Mouse (Mus musculus) forebrain, postnatal 0 days (tissue): ENCODE results near the gene Map3k6. TPM values are rescaled to one million over a fixed set of nuclear protein-coding genes. Genes with fewer than 3 reads are reported as not detected.
A peak's percentile ranks its signal among the peaks of the same experiment; 100 is the strongest.

Experiments used
- ATAC-seq: fragments of 200-750 bp; cut with Nextera tagmentation; 2 replicates; pipeline ENCODE4 v1.8.0; 2017; ENCODE audit warnings: mild to moderate bottlenecking, moderate library complexity
- DNase-seq: peaks from one replicate; pipeline ENCODE4 v3.0.0-alpha.2; 2015
- H3K27ac ChIP-seq: fragments of 300-500 bp; sonication (generic); 2 replicates; pipeline ENCODE4 v1.5.1; 2014; ENCODE audit warnings: low read depth, mild to moderate bottlenecking, antibody characterized with exemption, low read length, moderate library complexity, mixed read lengths
- H3K27me3 ChIP-seq: fragments of 300-500 bp; sonication (generic); 2 replicates; pipeline ENCODE4 v1.6.1; 2014; ENCODE audit warnings: mild to moderate bottlenecking, low read length, mixed read lengths; ENCODE audit not compliant: insufficient read depth
- H3K36me3 ChIP-seq: fragments of 300-500 bp; sonication (generic); 2 replicates; pipeline ENCODE4 v1.6.1; 2014; ENCODE audit warnings: mild to moderate bottlenecking, moderate library complexity; ENCODE audit not compliant: insufficient read depth
- H3K4me1 ChIP-seq: fragments of 300-500 bp; sonication (generic); 2 replicates; pipeline ENCODE4 v1.6.1; 2014; ENCODE audit warnings: antibody characterized with exemption; ENCODE audit not compliant: insufficient read depth
- H3K4me2 ChIP-seq: fragments of 300-500 bp; sonication (generic); 2 replicates; pipeline ENCODE4 v1.6.1; 2014; ENCODE audit warnings: low read depth, mild to moderate bottlenecking, moderate library complexity
- H3K4me3 ChIP-seq: fragments of 300-500 bp; sonication (generic); 2 replicates; pipeline ENCODE4 v1.5.1; 2014; ENCODE audit warnings: low read depth, low read length, mixed read lengths
- H3K9ac ChIP-seq: fragments of 300-500 bp; sonication (generic); 2 replicates; pipeline ENCODE4 v1.6.1; 2014; ENCODE audit warnings: mild to moderate bottlenecking
- H3K9me3 ChIP-seq: fragments of 300-500 bp; sonication (generic); 2 replicates; pipeline ENCODE4 v1.6.1; 2016; ENCODE audit warnings: low read length
- CTCF ChIP-seq: sonication (generic); IDR thresholded peaks from 2 replicates; pipeline ENCODE4 v1.5.1; 2016; ENCODE audit warnings: antibody characterized with exemption, control low read depth, low read depth
- WGBS: fragments of 180-500 bp; shearing (Covaris S2); extraction: QIAGEN DNeasy Blood & Tissue Kit; methylation state at CpG from one replicate; pipeline ENCODE4 v1.1.7; 2014; 5-methylcytosine and 5-hydroxymethylcytosine counted together
- polyA plus RNA-seq: library from polyadenylated mRNA; unstranded; fragments of >200 nt; fragmentation: Nextera tagmentation; extraction: Ambion mirVana; gene quantifications from 2 replicates; pipeline ENCODE4 v1.2.1, GENCODE M21; 2015
- total RNA-seq: library from RNA; depleted of rRNA; stranded (reverse); fragments of >200 nt; gene quantifications from 2 replicates; pipeline ENCODE4 v1.2.3, GENCODE M21; 2014

The Map3k6 gene
- total and polyA plus RNA-seq, 2 experiments from 2014 or later: 4.3 to 7.2 TPM

DNA sequence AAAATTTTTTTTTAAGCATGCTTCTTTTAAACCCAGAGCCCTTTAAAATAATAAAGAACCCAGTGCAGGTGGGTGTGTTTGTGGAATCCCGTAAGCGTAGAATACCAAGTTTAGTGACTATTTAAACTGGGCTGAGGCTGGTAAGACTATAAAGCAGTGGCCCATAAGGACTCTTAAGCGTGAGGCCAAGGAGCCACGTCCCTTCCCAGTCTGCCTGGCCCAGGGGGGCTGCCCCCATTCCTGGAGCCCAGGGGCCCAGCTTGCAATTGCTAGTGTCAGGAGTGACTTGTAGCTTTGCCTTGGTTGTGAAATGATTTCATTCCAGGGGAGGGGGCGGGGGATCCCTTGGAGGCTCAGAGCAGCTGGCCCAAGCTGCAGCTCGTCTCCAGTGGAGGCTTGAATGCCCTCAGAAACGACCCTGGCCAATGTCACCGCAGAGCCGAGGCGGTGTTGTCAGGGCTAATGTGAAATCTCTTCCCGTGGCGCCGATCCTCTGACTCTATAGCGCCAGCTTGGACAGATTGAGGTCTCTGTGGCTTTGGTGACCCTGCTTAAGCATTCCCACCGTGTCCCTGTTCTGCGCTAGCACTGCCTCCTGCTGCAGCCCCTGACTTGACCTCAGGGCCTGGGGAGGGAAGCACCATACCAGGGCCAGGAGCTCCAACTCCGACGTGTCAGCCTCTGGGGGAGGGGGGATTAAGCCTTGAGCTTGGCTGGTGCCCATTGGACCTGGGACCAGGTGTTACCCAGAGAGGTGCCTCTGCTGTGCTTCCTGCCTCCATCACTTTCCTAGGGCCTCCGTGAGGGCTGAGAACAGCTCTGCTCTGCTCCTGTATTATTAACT lies 42.1 kb upstream of the Map3k6 start:
- Histone ChIP-seq H3K27me3 (no peaks in the 10 kb centered on the region), H3K4me1 (peaks cover 31% of the 10 kb centered on the region), H3K9ac (no peak overlapping the region), H3K9me3 (no peaks in the 10 kb centered on the region), H3K4me2 (no peak overlapping the region), H3K36me3 (peaks cover 23% of the 10 kb centered on the region), H3K4me3 (no peak overlapping the region), H3K27ac (0 out of 2 replicates have a peak overlapping the region, but pooled peaks have one; percentile 64)
- TF ChIP-seq CTCF: no peak
- DNase-seq (no peak), ATAC-seq (no peak)
- WGBS: 30% methylated on average over 19 of the region's 19 CpGs

DNA sequence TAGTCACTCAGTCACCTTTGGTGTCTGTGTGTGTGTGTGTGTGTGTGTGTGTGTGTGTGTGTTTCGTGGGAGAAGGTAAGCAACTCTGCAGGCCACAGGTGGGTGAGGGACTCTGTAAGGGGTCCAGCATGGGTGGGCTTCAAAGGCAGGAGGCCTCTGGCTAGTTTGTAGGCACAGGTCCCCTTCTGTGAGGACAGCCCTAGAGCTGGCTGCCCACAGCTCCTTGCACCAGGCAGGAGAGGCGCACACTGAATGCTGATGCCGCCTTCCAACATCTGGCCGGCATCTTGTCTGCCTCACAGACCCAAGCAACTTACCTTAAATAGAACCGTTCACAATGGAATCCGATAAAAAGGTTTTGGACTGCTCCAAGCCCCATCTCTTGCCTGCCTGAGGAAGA lies 40.9 kb upstream of the Map3k6 start:
- H3K9me3 ChIP-seq: no peaks in the 10 kb centered on the region
- H3K4me1 ChIP-seq: peaks cover 31% of the 10 kb centered on the region
- no peak overlapping the region for H3K9ac ChIP-seq
- TF ChIP-seq CTCF: no peak
- no peak for ATAC-seq
- H3K27ac ChIP-seq: no peak overlapping the region
- no peak overlapping the region for H3K4me2 ChIP-seq
- no peaks in the 10 kb centered on the region for H3K27me3 ChIP-seq
- DNase-seq: no peak
- no peak overlapping the region for H3K4me3 ChIP-seq
- WGBS: 65% methylated on average over 6 of the region's 6 CpGs
- H3K36me3 ChIP-seq: peaks cover 12% of the 10 kb centered on the region

DNA sequence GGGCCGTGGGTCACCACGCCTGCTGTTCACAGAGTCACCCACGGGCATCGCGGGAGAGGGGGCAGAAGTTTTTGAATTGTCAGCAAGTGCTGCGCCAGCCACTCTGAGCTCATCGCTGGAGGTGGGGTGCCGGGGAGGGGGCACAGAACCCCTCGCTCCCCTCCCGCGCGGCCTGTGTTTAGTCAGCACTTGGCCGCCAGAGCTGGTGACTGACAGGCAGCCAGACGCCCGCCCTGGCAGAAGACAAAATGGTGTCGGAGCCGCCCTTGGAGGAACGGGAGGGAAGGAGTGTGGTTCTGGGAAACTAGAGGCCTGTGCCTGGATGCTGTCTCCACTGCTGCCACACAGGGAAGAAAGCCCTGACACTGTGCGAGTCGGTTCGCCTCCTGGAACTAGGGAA lies 40.3 kb upstream of the Map3k6 start:
- DNase-seq (peak; percentile 71), ATAC-seq (peak; percentile 36)
- Histone ChIP-seq H3K4me3 (no peak overlapping the region), H3K9me3 (no peaks in the 10 kb centered on the region), H3K4me1 (peaks cover 31% of the 10 kb centered on the region), H3K4me2 (peak overlapping the region; percentile 15; the same call in 1 of the 2 replicates), H3K27ac (peak overlapping the region; percentile 64), H3K36me3 (peaks cover 9% of the 10 kb centered on the region), H3K9ac (peak overlapping the region; percentile 14; the same call in 1 of the 2 replicates), H3K27me3 (no peaks in the 10 kb centered on the region)
- TF ChIP-seq CTCF: no peak
- WGBS: 26% methylated on average over 21 of the region's 21 CpGs

DNA sequence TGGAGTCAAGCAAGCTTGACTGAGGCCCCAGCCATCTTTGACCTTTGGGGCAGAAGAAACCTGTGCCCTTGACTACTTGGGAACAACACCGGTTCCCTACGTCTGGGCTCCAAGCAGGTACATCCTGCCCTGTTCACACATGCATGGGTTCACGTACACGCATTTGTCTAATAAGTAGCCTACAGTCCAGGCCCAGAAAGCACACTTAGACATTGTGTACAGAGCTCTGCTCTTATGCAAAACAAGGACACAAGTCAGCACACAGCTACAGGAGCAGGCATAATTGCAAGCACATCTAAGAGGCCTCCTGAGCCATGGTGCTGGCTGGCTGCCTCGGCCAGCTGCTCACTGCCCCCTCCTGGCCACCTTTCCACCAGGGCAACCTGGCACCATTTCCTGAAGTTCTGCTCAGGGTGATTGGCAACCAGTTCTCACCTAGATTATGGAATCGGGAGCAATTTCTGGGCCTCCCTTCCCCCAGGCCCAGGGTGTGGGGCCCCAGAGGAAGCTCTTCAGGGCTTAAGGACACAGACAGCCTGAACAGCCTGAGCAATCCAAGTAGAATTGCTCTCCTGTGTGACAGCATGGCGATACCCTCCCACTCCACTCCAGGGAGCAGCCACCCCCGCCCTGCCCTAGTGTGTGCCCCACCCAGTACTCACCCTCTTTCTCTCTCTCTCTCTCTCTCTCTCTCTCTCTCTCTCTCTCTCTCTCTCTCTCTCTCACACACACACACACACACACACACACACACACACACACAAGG lies 39.4 kb upstream of the Map3k6 start:
- peaks cover 3% of the 10 kb centered on the region; the same call in 1 of the 2 replicates for H3K36me3 ChIP-seq
- DNase-seq (peak; percentile 50), ATAC-seq (0 out of 2 replicates have a peak, but pooled peaks have one; percentile 15)
- WGBS: 61% methylated on average over 8 of the region's 8 CpGs
- H3K27ac ChIP-seq: peak overlapping the region; percentile 64
- peaks cover 31% of the 10 kb centered on the region for H3K4me1 ChIP-seq
- H3K4me2 ChIP-seq: no peak overlapping the region
- no peaks in the 10 kb centered on the region for H3K9me3 ChIP-seq
- no peak overlapping the region for H3K4me3 ChIP-seq
- TF ChIP-seq CTCF: peak; percentile 61
- H3K27me3 ChIP-seq: no peaks in the 10 kb centered on the region
- H3K9ac ChIP-seq: no peak overlapping the region

DNA sequence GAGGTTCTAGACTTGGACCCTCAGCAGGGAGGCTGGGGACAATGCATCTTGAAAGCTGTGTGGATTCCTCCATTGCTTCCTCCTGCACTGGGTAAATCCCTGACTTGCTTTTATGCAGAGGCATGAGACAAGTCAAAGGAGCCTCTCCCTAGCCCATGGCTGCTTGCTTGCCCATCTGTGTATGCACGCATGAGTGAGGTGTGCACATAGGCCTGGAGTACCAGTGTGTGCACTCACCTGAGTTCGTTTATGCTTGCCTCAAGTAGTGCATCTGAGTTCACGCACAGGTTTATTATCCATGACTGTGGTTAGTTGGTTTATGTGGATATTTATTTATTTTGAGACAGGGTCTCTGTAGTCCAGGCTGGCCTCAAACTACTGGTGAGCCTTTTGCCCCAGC lies 38.4 kb upstream of the Map3k6 start:
- no peaks in the 10 kb centered on the region for H3K36me3 ChIP-seq
- no peak overlapping the region for H3K4me2 ChIP-seq
- no peak for DNase-seq
- TF ChIP-seq CTCF: no peak
- peaks cover 27% of the 10 kb centered on the region for H3K4me1 ChIP-seq
- no peak overlapping the region for H3K4me3 ChIP-seq
- H3K9ac ChIP-seq: no peak overlapping the region
- no peaks in the 10 kb centered on the region for H3K27me3 ChIP-seq
- H3K27ac ChIP-seq: no peak overlapping the region
- no peaks in the 10 kb centered on the region for H3K9me3 ChIP-seq
- ATAC-seq: no peak
- WGBS: 93% methylated on average over 3 of the region's 3 CpGs

DNA sequence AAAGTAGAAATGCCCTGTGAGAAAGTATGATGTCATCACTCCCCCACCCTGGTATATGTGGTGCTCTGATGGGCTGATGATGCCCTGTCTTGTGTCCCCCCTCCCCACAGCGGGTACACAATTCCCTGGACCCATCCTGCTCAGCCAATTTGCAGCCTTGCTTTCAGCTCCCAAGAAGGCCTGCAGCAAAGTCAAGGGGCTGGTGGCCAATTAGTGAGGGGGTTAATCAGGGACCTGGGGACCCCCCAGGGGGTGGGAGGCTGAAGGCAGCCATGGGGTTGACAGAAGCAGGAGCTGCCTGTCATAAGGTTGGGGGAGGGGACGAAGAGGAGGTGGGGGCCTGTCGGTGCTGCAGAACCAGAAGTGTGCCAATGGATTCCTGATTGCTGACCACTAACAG lies 37.0 kb upstream of the Map3k6 start:
- no peak overlapping the region for H3K4me3 ChIP-seq
- WGBS: 59% methylated on average over 3 of the region's 3 CpGs
- H3K27me3 ChIP-seq: no peaks in the 10 kb centered on the region
- H3K36me3 ChIP-seq: no peaks in the 10 kb centered on the region
- DNase-seq (no peak), ATAC-seq (no peak)
- no peak for TF ChIP-seq CTCF
- H3K4me1 ChIP-seq: peaks cover 15% of the 10 kb centered on the region
- H3K9ac ChIP-seq: no peak overlapping the region
- no peak overlapping the region for H3K27ac ChIP-seq
- H3K9me3 ChIP-seq: no peaks in the 10 kb centered on the region
- H3K4me2 ChIP-seq: no peak overlapping the region

DNA sequence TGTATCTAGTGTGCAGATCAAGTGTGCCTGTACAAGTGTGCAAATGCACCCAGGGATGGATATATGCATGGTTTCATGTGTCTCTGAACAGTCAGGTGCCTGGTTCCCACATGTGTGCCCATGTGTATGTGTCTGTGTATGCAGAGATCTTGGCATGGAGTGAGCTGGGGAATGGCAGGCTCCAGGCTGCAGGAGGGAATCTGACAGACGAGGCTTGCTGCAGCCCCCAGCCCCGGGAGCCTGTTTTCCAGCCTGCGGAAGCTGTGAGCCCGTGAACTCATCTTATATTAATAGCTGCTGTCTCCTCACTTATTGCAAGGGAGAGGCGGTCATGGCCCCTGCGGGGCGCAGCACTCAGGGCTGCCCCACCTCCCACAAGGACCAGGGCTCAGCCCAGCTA lies 36.2 kb upstream of the Map3k6 start:
- DNase-seq (peak; percentile 42), ATAC-seq (peak; percentile 32)
- no peaks in the 10 kb centered on the region for H3K27me3 ChIP-seq
- TF ChIP-seq CTCF: no peak
- H3K27ac ChIP-seq: no peak overlapping the region; the same call in 1 of the 2 replicates
- H3K4me1 ChIP-seq: peaks cover 12% of the 10 kb centered on the region
- H3K9ac ChIP-seq: no peak overlapping the region
- H3K36me3 ChIP-seq: no peaks in the 10 kb centered on the region
- no peak overlapping the region for H3K4me3 ChIP-seq
- 33% methylated on average over 7 of the region's 7 CpGs for WGBS
- no peak overlapping the region for H3K4me2 ChIP-seq
- H3K9me3 ChIP-seq: no peaks in the 10 kb centered on the region
